Mouse (Mus musculus) liver, postnatal 0 days (tissue): ENCODE measurements around the gene Rprd1b.

ENCODE experiments used
- CTCF ChIP-seq: sonication (generic); IDR thresholded peaks from 2 replicates; pipeline ENCODE4 v1.5.1; 2016; ENCODE audit warnings: antibody characterized with exemption, low read depth
- EP300 ChIP-seq: IDR thresholded peaks from 2 replicates; pipeline ENCODE4 v1.6.1; 2016; ENCODE audit warnings: antibody characterized with exemption, low read depth, mild to moderate bottlenecking

- TF ChIP-seq CTCF = no peak
- no peak for TF ChIP-seq EP300
Measured at GRCm38 (mm10) chr2:158067260-158067824, 39.0 kb downstream of the Rprd1b start.
